11 mouse cellular contexts compared by ENCODE assay signal in genomic region chr4:58749510-58749909, GRCm38 (mm10). TPM values are rescaled to one million over a fixed set of nuclear protein-coding genes. Genes with fewer than 3 reads are reported as not detected.
DNase-seq lines count a peak whose midpoint lies in the region; ATAC-seq and TF ChIP-seq lines count a peak whose summit lies in the region.
"Had no signal": no experiment of that assay in that cellular context is flagged by ENCODE, and none has a peak within 500 bp of the region (broad histone marks: within the 10 kb centered on the region; RNA-seq: fewer than 3 reads in every experiment).

No protein-coding gene starts in this region.

- intact Hi-C loops in left cerebral cortex, adult 2 months (cut with DNase I): loop anchor here (1.0 to 10.0 kb wide), 4 partner anchors 195 to 665 kb away; no protein-coding TSS in a partner anchor
- intact Hi-C loops in left cerebral cortex, postnatal 14 days (cut with DNase I): loop anchor here (1.0 to 5.0 kb wide), 3 partner anchors 197 to 483 kb away; partner anchors contain the start of gene Lpar1

- no peak for DNase-seq in frontal cortex, postnatal 10 days (ENCODE audit: low spot score in 2 of 2)
- DNase-seq in left cerebral cortex, adult 2 months (ENCODE audit: extremely low spot score in 1 of 2, low spot score in 2 of 2): no peak
- DNase-seq in left cerebral cortex, postnatal 14 days (ENCODE audit: low spot score in 2 of 2): no peak
- DNase-seq in brain, embryonic 18.5 days (ENCODE audit: low read depth, low spot score): peak; percentile 6
- peak; percentile 24 for DNase-seq in lung, postnatal 36 days
- no peak for DNase-seq in right cerebral cortex, adult 18-20 months
- DNase-seq in frontal cortex, postnatal 14 days (ENCODE audit: low spot score in 2 of 2): no peak
- DNase-seq: thymus, postnatal 14 days had no signal

- peak overlapping the region; percentile 23; the same call in 1 of the 2 replicates for H3K4me3 ChIP-seq in left cerebral cortex, adult 2 months
- H3K4me3 ChIP-seq: hindbrain, embryonic 15.5 days; megakaryocyte, embryonic 14.5 days had no signal

- peak; percentile 73 for TF ChIP-seq CTCF in left cerebral cortex, adult 2 months (IDR thresholded peaks at IDR 0.05)

- no peak overlapping the region for H3K27ac ChIP-seq in left cerebral cortex, adult 2 months
- H3K27ac ChIP-seq: hindbrain, embryonic 15.5 days had no signal

- peak; percentile 64 for ATAC-seq in frontal cortex, adult (ENCODE audit: low TSS enrichment)

RNA-seq across cellular contexts. Expression of gene Olfr267, which starts 38.0 kb away (rescaled TPM):
- total RNA-seq in left cerebral cortex, adult 2 months (2021): under 1 TPM; 0.44 to 0.48 TPM
- total RNA-seq in left cerebral cortex, postnatal 14 days (2021): under 1 TPM; 0.13 to 0.26 TPM

Comparison
In these comparisons a context has a peak if more than half of its experiments do, and no peak if none do; other contexts are left out.
1. DNase-seq: peak in brain, embryonic 18.5 days (single experiment) and lung, postnatal 36 days (single experiment); none in frontal cortex, postnatal 10 days (0 of 2), left cerebral cortex, adult 2 months (0 of 2), left cerebral cortex, postnatal 14 days (0 of 2), right cerebral cortex, adult 18-20 months (single experiment) and frontal cortex, postnatal 14 days (0 of 2).